Comparison of ENCODE assay signal across 8 mouse cellular contexts in genomic region chr10:13500473-13500872, GRCm38 (mm10). TPM values are rescaled to one million over a fixed set of nuclear protein-coding genes. Genes with fewer than 3 reads are reported as not detected.
A peak's percentile ranks its signal among the peaks of the same experiment; 100 is the strongest.
DNase-seq lines count a peak whose midpoint lies in the region; ATAC-seq and TF ChIP-seq lines count a peak whose summit lies in the region.

No protein-coding gene starts in this region.

- H3K9ac ChIP-seq in heart, embryonic 11.5 days (ENCODE audit: low read depth, low read length), result peak overlapping the region; percentile 68; the same call in 1 of the 2 replicates
- peak overlapping the region; percentile 95 for H3K9ac ChIP-seq in MEL (ENCODE audit: control insufficient read depth, low read depth, low read length, poor library complexity, severe bottlenecking)
- H3K9ac ChIP-seq in heart, embryonic 16.5 days (ENCODE audit: low read length), result peak overlapping the region; percentile 79
- peak overlapping the region; percentile 49; the same call in 1 of the 2 replicates for H3K9ac ChIP-seq in liver, embryonic 16.5 days (ENCODE audit: low read depth, low read length)
- H3K9ac ChIP-seq in stomach, embryonic 15.5 days, result peak overlapping the region; percentile 42; the same call in 1 of the 2 replicates

- peak overlapping the region; percentile 65 for H3K4me3 ChIP-seq in heart, embryonic 11.5 days (ENCODE audit: low read depth, low read length)
- peak overlapping the region; percentile 86 to 90 for H3K4me3 ChIP-seq in MEL (ENCODE audit: control insufficient read depth in 1 of 2, insufficient read depth in 1 of 2, low read depth in 2 of 2, low read length in 2 of 2)
- H3K4me3 ChIP-seq in heart, embryonic 16.5 days (ENCODE audit: low read length), result peak overlapping the region; percentile 75
- peak overlapping the region; percentile 61 for H3K4me3 ChIP-seq in liver, embryonic 16.5 days (ENCODE audit: low read depth, low read length)
- peak overlapping the region; percentile 61 for H3K4me3 ChIP-seq in stomach, embryonic 15.5 days (replicated peaks)

- no peaks in the 10 kb centered on the region for H3K36me3 ChIP-seq in heart, embryonic 11.5 days (ENCODE audit: control insufficient read depth, insufficient read depth, low read length)
- peaks cover 0 to 4% of the 10 kb centered on the region in 2 experiments; a peak in 3 of 4 replicates for H3K36me3 ChIP-seq in MEL (ENCODE audit: control insufficient read depth in 1 of 2, insufficient read depth in 2 of 2, low read length in 2 of 2)
- peaks cover 10% of the 10 kb centered on the region for H3K36me3 ChIP-seq in heart, embryonic 16.5 days (ENCODE audit: control insufficient read depth, insufficient read depth)
- peaks cover 9% of the 10 kb centered on the region; the same call in 1 of the 2 replicates for H3K36me3 ChIP-seq in liver, embryonic 16.5 days (ENCODE audit: control insufficient read depth, insufficient read depth)
- 0 out of 2 replicates have a peak, but pooled peaks cover 10% of the 10 kb centered on the region for H3K36me3 ChIP-seq in stomach, embryonic 15.5 days

- no peaks in the 10 kb centered on the region for H3K27me3 ChIP-seq in heart, embryonic 11.5 days (ENCODE audit: control insufficient read depth, insufficient read depth, low read length)
- no peaks in the 10 kb centered on the region; a peak in 1 of 4 replicates for H3K27me3 ChIP-seq in MEL (ENCODE audit: control insufficient read depth in 1 of 2, insufficient read depth in 2 of 2, low read length in 2 of 2)
- no peaks in the 10 kb centered on the region for H3K27me3 ChIP-seq in heart, embryonic 16.5 days (ENCODE audit: control insufficient read depth, insufficient read depth, low read length)
- no peaks in the 10 kb centered on the region for H3K27me3 ChIP-seq in liver, embryonic 16.5 days (ENCODE audit: control insufficient read depth, insufficient read depth, low read depth, low read length)
- H3K27me3 ChIP-seq in stomach, embryonic 15.5 days (replicated peaks), result no peaks in the 10 kb centered on the region

- no peak for TF ChIP-seq CTCF in MEL (IDR thresholded peaks at IDR 0.05 in 2 of 3, conservative IDR thresholded peaks at IDR 0.05 in 1 of 3; ENCODE audit: control insufficient read depth in 1 of 3, insufficient read depth in 1 of 3, low read depth in 2 of 3, low read length in 3 of 3, poor library complexity in 1 of 3, severe bottlenecking in 1 of 3)

- no peak; the same call in 1 of the 2 replicates for ATAC-seq in heart, embryonic 11.5 days (replicated peaks; ENCODE audit: insufficient number of reproducible peaks, low FRiP score, low TSS enrichment)
- ATAC-seq in heart, embryonic 16.5 days (replicated peaks; ENCODE audit: extremely low read depth, insufficient read depth, low FRiP score), result no peak
- ATAC-seq in liver, embryonic 16.5 days (ENCODE audit: low read depth), result no peak
- no peak for ATAC-seq in stomach, embryonic 15.5 days (ENCODE audit: insufficient read depth, low FRiP score, low read depth)
- ATAC-seq in erythroid progenitor cell, adult 5-6 weeks (replicated peaks; ENCODE audit: low FRiP score, poor library complexity, severe bottlenecking), result no peak

- peaks cover 2% of the 10 kb centered on the region; the same call in 1 of the 2 replicates for H3K79me2 ChIP-seq in MEL (ENCODE audit: control insufficient read depth, insufficient read depth, low read length, poor library complexity)

- H3K27ac ChIP-seq in heart, embryonic 11.5 days (ENCODE audit: low read depth, low read length), result no peak overlapping the region
- peak overlapping the region; percentile 88 for H3K27ac ChIP-seq in MEL (ENCODE audit: control insufficient read depth, low read depth, low read length)
- H3K27ac ChIP-seq in heart, embryonic 16.5 days (ENCODE audit: low read length), result peak overlapping the region; percentile 65
- peak overlapping the region; percentile 54 for H3K27ac ChIP-seq in liver, embryonic 16.5 days (ENCODE audit: low read length)
- H3K27ac ChIP-seq in stomach, embryonic 15.5 days, result peak overlapping the region; percentile 51

- 44% methylated on average over 9 of the region's 9 CpGs for whole genome bisulfite sequencing in heart, embryonic 11.5 days (ENCODE audit: insufficient replicate concordance)
- 49% methylated on average over 9 of the region's 9 CpGs for WGBS in heart, embryonic 16.5 days
- 24% methylated on average over 9 of the region's 9 CpGs for WGBS in liver, embryonic 16.5 days (ENCODE audit: insufficient replicate concordance)
- 41% methylated on average over 9 of the region's 9 CpGs for whole genome bisulfite sequencing in stomach, embryonic 15.5 days

- no peaks in the 10 kb centered on the region for H3K4me1 ChIP-seq in heart, embryonic 11.5 days (ENCODE audit: control insufficient read depth, insufficient read depth, low read length)
- peaks cover 0 to 7% of the 10 kb centered on the region in 2 experiments; a peak in 2 of 4 replicates for H3K4me1 ChIP-seq in MEL (ENCODE audit: control insufficient read depth in 1 of 2, insufficient read depth in 2 of 2, low read length in 2 of 2)
- peaks cover 19% of the 10 kb centered on the region for H3K4me1 ChIP-seq in heart, embryonic 16.5 days (ENCODE audit: control insufficient read depth, insufficient read depth, low read length)
- peaks cover 11% of the 10 kb centered on the region for H3K4me1 ChIP-seq in liver, embryonic 16.5 days (ENCODE audit: control insufficient read depth, low read depth, low read length)
- H3K4me1 ChIP-seq in stomach, embryonic 15.5 days, result no peaks in the 10 kb centered on the region; the same call in 1 of the 2 replicates

- no peaks in the 10 kb centered on the region for H3K9me3 ChIP-seq in heart, embryonic 11.5 days (replicated peaks; ENCODE audit: control insufficient read depth, low read length)
- no peaks in the 10 kb centered on the region for H3K9me3 ChIP-seq in MEL (replicated peaks; ENCODE audit: insufficient read depth, low read length)
- no peaks in the 10 kb centered on the region for H3K9me3 ChIP-seq in heart, embryonic 16.5 days (replicated peaks; ENCODE audit: control insufficient read depth, low read length)
- H3K9me3 ChIP-seq in liver, embryonic 16.5 days (replicated peaks; ENCODE audit: control insufficient read depth, low read length), result no peaks in the 10 kb centered on the region
- no peaks in the 10 kb centered on the region for H3K9me3 ChIP-seq in stomach, embryonic 15.5 days

- TF ChIP-seq POLR2A in MEL (IDR thresholded peaks at IDR 0.05; ENCODE audit: control insufficient read depth in 1 of 2, insufficient read depth in 1 of 2, low read depth in 1 of 2, low read length in 2 of 2, poor library complexity in 1 of 2), result no peak

- H3K4me2 ChIP-seq in heart, embryonic 11.5 days, result peak overlapping the region; percentile 88
- peak overlapping the region; percentile 89 for H3K4me2 ChIP-seq in heart, embryonic 16.5 days (ENCODE audit: low read depth, low read length)
- peak overlapping the region; percentile 59 for H3K4me2 ChIP-seq in liver, embryonic 16.5 days (ENCODE audit: low read depth, low read length)
- peak overlapping the region; percentile 80 for H3K4me2 ChIP-seq in stomach, embryonic 15.5 days

- no peak for DNase-seq in heart, adult 8-10 months (ENCODE audit: low spot score)
- DNase-seq in MEL (ENCODE audit: low read depth, low spot score), result peak; percentile 62
- no peak for DNase-seq in layer of hippocampus, adult 18-20 months (ENCODE audit: low spot score in 2 of 2)

- TF ChIP-seq EP300 in MEL (IDR thresholded peaks at IDR 0.05; ENCODE audit: low read depth in 1 of 2, low read length in 2 of 2), result no peak

- no peak for TF ChIP-seq RAD21 in MEL (IDR thresholded peaks at IDR 0.05; ENCODE audit: low read depth, low read length)

RNA-seq across cellular contexts. Expression of gene Fuca2, which starts 1.1 kb away (rescaled TPM):
- polyA plus RNA-seq in heart, embryonic 11.5 days (2014; fragmentation: Nextera tagmentation; extraction: Ambion mirVana), result 52.5 and 57.7 TPM in 2 replicates
- 100 to 1,000 TPM; 164 to 196 (median 181) TPM for total RNA-seq in heart, adult 8-10 months (2022)
- total RNA-seq in MEL (2012; rRNA removed), result 14.1 and 17.0 TPM in 2 replicates
- polyA plus RNA-seq in MEL (2012; ENCODE audit: insufficient read depth in 1 of 2, insufficient read length in 2 of 2, low read depth in 1 of 2, low replicate concordance in 2 of 2, missing spikeins in 1 of 2), result 10 to 100 TPM in 1 of 2 experiments, not detected in 1; 22.6 TPM
- 91.7 and 94.5 TPM in 2 replicates for polyA plus RNA-seq in heart, embryonic 16.5 days (2015; fragmentation: Nextera tagmentation; extraction: Ambion mirVana)
- 47.7 and 53.7 TPM in 2 replicates for polyA plus RNA-seq in liver, embryonic 16.5 days (2015; fragmentation: Nextera tagmentation; extraction: Ambion mirVana)
- 75.7 and 84.7 TPM in 2 replicates for polyA plus RNA-seq in stomach, embryonic 15.5 days (2015; fragmentation: Nextera tagmentation; extraction: Ambion mirVana)
- 29.8 and 38.2 TPM in 2 replicates for total RNA-seq in erythroid progenitor cell, adult 5-6 weeks (2015; ENCODE audit: low replicate concordance)
- total RNA-seq in erythroid progenitor cell, adult 5-6 weeks (2017; ENCODE audit: low replicate concordance), result 13.3 and 17.3 TPM in 2 replicates
- total RNA-seq in layer of hippocampus, adult 18-20 months (2021), result 10 to 100 TPM; 41.1 to 41.9 TPM

RNA-seq across cellular contexts. Expression of gene Phactr2, which starts 26.3 kb away (rescaled TPM):
- 61.2 and 70.5 TPM in 2 replicates for polyA plus RNA-seq in heart, embryonic 11.5 days (2014; fragmentation: Nextera tagmentation; extraction: Ambion mirVana)
- 10 to 100 TPM; 45.2 to 50.3 (median 48.6) TPM for total RNA-seq in heart, adult 8-10 months (2022)
- not detected in 2 replicates for total RNA-seq in MEL (2012; rRNA removed)
- polyA plus RNA-seq in MEL (2012; ENCODE audit: insufficient read depth in 1 of 2, insufficient read length in 2 of 2, low read depth in 1 of 2, low replicate concordance in 2 of 2, missing spikeins in 1 of 2), result not detected
- 55.5 and 57.1 TPM in 2 replicates for polyA plus RNA-seq in heart, embryonic 16.5 days (2015; fragmentation: Nextera tagmentation; extraction: Ambion mirVana)
- 3.4 and 3.5 TPM in 2 replicates for polyA plus RNA-seq in liver, embryonic 16.5 days (2015; fragmentation: Nextera tagmentation; extraction: Ambion mirVana)
- 29.4 and 31.1 TPM in 2 replicates for polyA plus RNA-seq in stomach, embryonic 15.5 days (2015; fragmentation: Nextera tagmentation; extraction: Ambion mirVana)
- 5.0 and 6.1 TPM in 2 replicates for total RNA-seq in erythroid progenitor cell, adult 5-6 weeks (2015; ENCODE audit: low replicate concordance)
- 3.6 and 6.9 TPM in 2 replicates for total RNA-seq in erythroid progenitor cell, adult 5-6 weeks (2017; ENCODE audit: low replicate concordance)
- total RNA-seq in layer of hippocampus, adult 18-20 months (2021), result 10 to 100 TPM; 24.6 to 27.1 TPM

RNA-seq across cellular contexts. Expression of gene Adat2, which starts 52.2 kb away (rescaled TPM):
- 2.6 and 3.3 TPM in 2 replicates for polyA plus RNA-seq in heart, embryonic 11.5 days (2014; fragmentation: Nextera tagmentation; extraction: Ambion mirVana)
- 1 to 10 TPM; 2.4 to 3.5 (median 2.9) TPM for total RNA-seq in heart, adult 8-10 months (2022)
- 14.7 and 16.4 TPM in 2 replicates for total RNA-seq in MEL (2012; rRNA removed)
- polyA plus RNA-seq in MEL (2012; ENCODE audit: insufficient read depth in 1 of 2, insufficient read length in 2 of 2, low read depth in 1 of 2, low replicate concordance in 2 of 2, missing spikeins in 1 of 2), result 10 to 100 TPM in 1 of 2 experiments, not detected in 1; 21.3 TPM
- polyA plus RNA-seq in heart, embryonic 16.5 days (2015; fragmentation: Nextera tagmentation; extraction: Ambion mirVana), result 2.4 TPM in 2 replicates
- polyA plus RNA-seq in liver, embryonic 16.5 days (2015; fragmentation: Nextera tagmentation; extraction: Ambion mirVana), result 1.7 and 1.8 TPM in 2 replicates
- 3.6 and 4.1 TPM in 2 replicates for polyA plus RNA-seq in stomach, embryonic 15.5 days (2015; fragmentation: Nextera tagmentation; extraction: Ambion mirVana)
- 1.1 TPM in 1 of 2 replicates, not detected in the other for total RNA-seq in erythroid progenitor cell, adult 5-6 weeks (2015; ENCODE audit: low replicate concordance)
- 1.2 TPM in 1 of 2 replicates, not detected in the other for total RNA-seq in erythroid progenitor cell, adult 5-6 weeks (2017; ENCODE audit: low replicate concordance)
- 10 to 100 TPM in 1 of 2 experiments, 1 to 10 TPM in 1; 9.8 to 11.2 TPM for total RNA-seq in layer of hippocampus, adult 18-20 months (2021)

RNA-seq across cellular contexts. Expression of gene Pex3, which starts 52.5 kb away (rescaled TPM):
- 22.4 and 22.5 TPM in 2 replicates for polyA plus RNA-seq in heart, embryonic 11.5 days (2014; fragmentation: Nextera tagmentation; extraction: Ambion mirVana)
- 10 to 100 TPM; 17.3 to 24.1 (median 22.1) TPM for total RNA-seq in heart, adult 8-10 months (2022)
- 13.8 and 14.5 TPM in 2 replicates for total RNA-seq in MEL (2012; rRNA removed)
- polyA plus RNA-seq in MEL (2012; ENCODE audit: insufficient read depth in 1 of 2, insufficient read length in 2 of 2, low read depth in 1 of 2, low replicate concordance in 2 of 2, missing spikeins in 1 of 2), result 10 to 100 TPM in 1 of 2 experiments, not detected in 1; 15.1 TPM
- 19.3 and 23.2 TPM in 2 replicates for polyA plus RNA-seq in heart, embryonic 16.5 days (2015; fragmentation: Nextera tagmentation; extraction: Ambion mirVana)
- polyA plus RNA-seq in liver, embryonic 16.5 days (2015; fragmentation: Nextera tagmentation; extraction: Ambion mirVana), result 9.5 and 9.8 TPM in 2 replicates
- polyA plus RNA-seq in stomach, embryonic 15.5 days (2015; fragmentation: Nextera tagmentation; extraction: Ambion mirVana), result 19.9 and 21.5 TPM in 2 replicates
- 9.7 and 16.8 TPM in 2 replicates for total RNA-seq in erythroid progenitor cell, adult 5-6 weeks (2015; ENCODE audit: low replicate concordance)
- 1.8 and 4.0 TPM in 2 replicates for total RNA-seq in erythroid progenitor cell, adult 5-6 weeks (2017; ENCODE audit: low replicate concordance)
- 10 to 100 TPM; 26.7 to 31.2 TPM for total RNA-seq in layer of hippocampus, adult 18-20 months (2021)

Comparison
In these comparisons a context has a peak if more than half of its experiments do, and no peak if none do; other contexts are left out.
1. H3K9ac ChIP-seq: peak in every context shown above with its lines; median percentile 95 in MEL; 79 in heart, embryonic 16.5 days; 68 in heart, embryonic 11.5 days; 49 in liver, embryonic 16.5 days; 42 in stomach, embryonic 15.5 days.